Mouse (Mus musculus) spleen, adult 12 weeks (tissue): ENCODE data around the gene Tcl1b5.

Experiments used
- DNase-seq: peaks from one replicate; pipeline ENCODE4 v3.0.0; 2022; ENCODE audit warnings: low spot score

Gene Tcl1b5

DNA sequence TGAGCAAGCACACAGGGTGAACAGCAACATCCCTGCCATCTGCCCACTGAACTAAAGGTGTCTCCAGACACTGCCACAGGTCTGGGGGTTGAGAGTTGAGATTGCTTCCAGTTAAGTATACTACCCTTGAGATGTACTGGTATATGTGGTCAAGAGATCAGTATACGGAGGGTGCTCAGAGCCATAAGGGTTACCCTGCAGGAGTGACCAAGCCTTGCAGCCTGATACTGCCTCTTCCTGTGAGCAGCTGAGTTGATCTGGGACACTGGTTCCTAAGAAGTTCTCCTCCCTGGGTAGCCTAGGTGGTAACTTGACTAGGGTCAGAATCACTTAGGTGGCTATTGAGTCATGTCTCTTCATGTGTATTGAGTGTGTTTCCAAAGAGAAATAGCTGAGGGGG is 32.3 kb downstream of the Tcl1b5 start:
- DNase-seq: no peak

- no peak for DNase-seq
Measured at GRCm38 (mm10) chr12:105209231-105209630, 33.1 kb downstream of the Tcl1b5 start.

GRCm38 (mm10) chr12:105217101-105217760 is 41.1 kb downstream of the Tcl1b5 start:
- no peak for DNase-seq

DNA sequence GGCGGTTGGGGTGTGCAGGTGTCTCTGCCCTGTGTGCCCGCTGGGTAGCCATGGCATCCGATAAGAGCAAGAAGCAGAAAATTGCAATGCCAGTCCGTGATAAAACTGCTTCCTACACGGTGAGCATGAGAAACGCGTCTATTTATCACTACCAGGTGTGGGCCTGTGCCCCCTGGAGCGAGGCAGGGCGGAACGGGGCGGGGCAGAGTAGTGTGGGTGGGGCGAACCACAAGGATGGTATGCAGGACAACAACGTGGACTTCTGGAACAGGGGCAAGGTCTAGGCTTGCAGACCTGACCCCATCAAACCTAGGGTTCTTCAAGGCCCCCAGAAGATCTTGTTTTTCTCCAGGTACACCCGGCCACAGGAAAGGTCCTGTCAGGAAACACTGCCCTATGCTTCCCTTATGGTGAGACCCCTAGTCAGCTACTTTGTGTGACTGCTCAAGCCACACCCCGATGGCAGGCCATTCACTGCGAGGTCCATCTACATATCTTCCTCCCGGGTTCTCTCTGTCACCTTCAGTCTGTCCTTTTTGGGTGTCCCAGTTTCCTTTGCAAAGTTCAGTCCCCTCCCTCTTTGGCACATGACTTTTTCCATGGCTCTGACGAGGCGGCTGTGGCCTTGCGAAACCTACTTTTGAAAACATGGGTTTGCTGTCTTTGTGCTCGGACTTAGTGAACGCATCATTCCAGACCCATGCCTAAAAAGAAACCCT is 46.6 kb downstream of the Tcl1b5 start, which contains the start of gene Tcl1:
TSS of gene Tcl1 (minus strand) at position 193 of the 719 bp plus-strand sequence.
- no peak for DNase-seq

DNA sequence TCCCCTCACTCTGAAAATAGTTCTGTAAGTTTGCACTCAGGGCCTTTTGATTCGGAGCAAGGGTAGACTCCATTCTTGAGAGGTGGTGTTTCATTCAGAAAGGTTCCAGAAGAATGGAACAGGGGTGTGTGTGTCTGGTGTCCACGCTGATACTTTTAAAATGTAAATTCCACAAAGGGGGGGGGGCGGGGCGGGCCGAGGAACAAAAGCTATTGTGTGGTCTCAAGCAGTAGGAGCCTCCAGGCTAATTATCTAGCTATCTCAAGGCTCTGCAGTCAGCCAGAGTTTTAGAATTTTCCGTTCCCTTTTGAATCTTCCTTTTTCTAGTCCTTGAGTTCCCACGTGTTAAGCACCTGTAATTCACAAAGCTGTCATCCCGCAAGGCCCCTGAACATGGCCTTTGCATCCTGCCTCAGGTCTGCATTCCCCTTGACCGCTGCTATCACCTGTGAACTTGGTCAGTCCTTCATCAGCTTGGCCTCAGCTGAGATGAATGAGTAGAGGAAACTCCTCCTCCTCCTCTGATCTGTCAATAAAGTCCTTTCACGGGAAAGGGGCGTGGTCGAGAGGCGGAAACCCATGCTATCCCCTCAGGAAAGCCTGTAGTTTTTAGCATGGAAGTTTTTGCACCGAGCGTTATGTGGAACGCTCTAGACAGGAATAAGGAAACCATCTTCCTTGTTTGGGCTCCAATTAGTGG is 48.6 kb downstream of the Tcl1b5 start:
- DNase-seq: no peak
